Mouse (Mus musculus) lung, postnatal 14 days (tissue): ENCODE results near the gene Sec1.
A peak's percentile ranks its signal among the peaks of the same experiment; 100 is the strongest.

Experiments
- DNase-seq: peaks from one replicate; pipeline ENCODE4 v3.0.0; 2021

Gene Sec1

DNA sequence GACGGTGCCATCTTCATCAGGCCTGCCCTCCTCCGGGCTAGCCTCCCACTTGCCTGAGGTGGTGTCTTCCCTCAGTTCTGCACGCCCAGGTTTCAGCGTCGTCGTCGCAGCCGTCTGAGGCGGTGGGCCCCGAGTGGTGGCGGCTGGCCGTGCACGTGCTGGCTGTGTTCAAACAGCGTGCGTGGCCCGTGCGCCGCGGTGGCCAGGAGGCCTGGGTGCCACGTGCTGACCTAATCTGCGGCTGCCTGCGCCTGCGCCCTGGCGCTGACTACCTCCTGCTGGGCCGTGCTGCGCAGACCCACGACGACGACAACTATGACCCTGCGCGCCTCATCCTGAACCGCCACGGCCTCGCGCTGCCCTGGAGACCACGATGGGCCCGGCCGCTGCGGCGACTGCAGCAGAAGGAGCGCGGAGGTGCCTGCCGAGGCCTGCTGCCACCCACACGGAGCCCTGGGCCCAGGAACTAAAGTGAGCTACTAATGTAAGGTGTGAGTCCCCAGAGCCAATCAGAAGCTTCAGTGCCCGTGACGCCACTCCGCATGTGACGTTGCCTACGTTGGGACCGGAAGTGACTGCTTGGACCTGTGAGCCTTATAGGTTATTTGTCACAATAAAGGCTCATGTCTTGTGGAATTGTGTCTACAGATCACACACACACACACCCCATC, at the start of gene Sec1:
Gene Sec1 (minus strand): TSS at position 482 of the 671 bp plus-strand sequence.
- no peak for DNase-seq

DNA sequence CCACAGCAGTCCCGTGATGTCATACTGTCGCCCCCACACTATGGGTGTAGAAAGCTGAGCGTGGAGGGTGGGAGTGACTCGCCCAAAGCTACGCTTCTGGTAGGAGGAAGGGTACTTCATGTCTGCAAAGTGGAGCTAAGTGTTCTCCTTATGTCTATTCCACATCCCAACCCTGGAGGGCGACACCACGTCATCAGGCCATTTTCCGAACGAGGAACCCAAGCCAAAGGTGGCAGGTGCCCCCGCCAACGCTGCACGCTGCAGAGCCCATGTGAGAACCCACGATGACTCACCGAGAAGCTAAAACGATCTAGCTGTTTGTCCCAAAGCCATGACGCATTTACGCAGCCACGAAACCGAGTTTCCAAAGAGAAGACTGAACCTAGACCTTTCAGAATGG, 48.1 kb upstream of the Sec1 start:
- DNase-seq: no peak

DNA sequence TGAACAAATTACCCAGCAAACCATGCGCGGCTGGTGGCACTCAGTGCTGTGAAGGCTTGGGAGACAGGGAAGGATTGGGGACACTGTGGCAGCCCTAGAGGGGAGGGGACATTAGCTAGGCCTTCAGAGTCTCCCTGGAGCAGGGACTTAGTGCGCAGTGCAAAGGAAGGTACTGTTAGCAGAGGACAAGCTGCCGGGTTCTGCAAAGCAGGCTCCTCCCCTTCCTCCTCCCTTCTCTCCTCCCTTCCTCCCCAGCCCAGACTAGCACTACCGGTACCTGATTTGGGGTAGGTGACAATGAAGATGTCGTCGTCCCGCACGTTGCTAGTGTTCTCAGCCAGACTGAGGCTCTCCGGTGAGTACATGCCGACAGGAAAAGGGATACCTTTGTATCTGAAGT, 47.6 kb upstream of the Sec1 start:
- no peak for DNase-seq

DNA sequence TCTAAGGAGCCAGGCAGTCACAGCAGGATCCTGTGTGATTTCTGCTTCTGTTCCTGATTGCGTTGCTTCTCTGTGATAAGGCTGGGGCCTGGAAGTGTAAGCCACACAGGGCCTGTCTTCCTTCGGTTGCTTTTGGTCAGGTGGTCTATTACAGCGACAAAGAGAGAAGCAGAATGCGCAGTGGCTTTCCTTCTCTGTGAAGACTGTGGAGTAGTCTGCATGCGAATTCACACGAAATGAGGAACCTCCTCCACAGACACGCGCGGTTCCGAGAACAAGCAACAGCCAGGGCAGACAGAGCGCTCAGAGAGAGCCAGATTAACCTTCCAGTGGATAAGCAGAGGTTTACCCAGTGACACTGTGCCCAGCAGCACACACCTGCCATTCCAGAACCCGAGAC, 47.1 kb upstream of the Sec1 start:
- no peak for DNase-seq

DNA sequence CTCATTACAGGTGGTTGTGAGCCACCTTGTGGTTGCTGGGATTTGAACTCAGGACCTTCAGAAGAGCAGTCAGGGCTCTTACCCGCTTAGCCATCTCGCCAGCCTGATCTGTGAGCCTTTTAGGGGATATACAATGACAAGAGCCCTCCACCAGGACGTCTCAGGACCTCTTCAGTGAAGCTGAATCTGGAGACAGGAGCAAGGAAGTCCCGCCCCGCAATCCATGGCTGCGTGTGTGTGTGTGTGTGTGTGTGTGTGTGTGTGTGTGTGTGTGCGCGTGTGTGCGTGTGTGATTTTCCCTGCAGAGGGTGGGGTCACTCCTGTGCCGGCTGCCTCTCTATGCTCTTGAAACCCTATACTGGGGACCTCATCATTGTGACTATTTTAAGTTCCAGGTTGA, 45.6 kb upstream of the Sec1 start:
- no peak for DNase-seq

DNA sequence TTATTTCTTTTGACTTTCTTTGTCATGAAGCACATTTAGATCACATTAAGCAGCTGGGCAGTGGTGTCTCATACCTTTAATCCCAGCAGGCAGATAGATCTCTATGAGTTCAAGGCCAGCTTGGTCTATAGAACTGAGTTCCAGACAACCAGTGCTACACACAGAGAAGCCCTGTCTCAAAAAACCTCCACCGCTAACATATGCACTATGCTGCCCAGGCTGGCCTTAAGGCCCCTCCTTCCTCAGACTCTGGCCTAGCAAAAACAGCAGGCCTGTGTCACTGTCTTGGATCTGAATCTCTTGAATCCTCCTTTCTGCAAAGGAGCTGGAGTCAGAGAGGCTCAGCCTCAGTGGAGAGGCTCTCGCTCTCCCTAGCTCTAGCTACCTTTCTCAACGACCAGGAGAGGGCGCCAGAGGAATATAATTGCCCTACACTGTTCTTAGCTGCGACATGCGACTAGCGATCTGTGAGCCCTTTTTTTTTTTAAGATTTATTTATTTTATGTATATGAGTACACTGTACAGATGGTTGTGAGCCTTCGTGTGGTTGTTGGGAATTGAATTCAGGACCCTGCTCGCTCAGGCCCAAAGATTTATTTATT, 45.1 kb upstream of the Sec1 start:
- peak; percentile 92 for DNase-seq

DNA sequence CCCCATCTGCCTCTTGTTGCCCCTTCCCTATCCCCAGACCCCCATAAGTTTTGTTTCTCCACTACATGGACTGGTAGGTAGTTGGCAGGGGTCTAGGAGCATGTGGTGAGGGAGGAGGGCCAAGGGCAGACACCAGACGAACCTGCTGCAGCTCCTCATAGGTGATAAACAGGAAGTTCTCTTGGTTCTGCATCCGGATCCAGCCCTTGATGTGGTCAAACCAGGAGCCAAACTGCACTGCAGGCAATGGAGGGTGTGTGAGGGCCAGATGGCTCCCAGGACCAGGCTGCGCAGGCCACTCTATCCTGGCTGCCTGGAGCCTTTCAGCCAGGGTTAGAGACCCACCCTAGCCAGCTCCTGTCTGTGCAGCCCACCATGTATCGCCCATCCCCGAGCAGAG, 39.3 kb upstream of the Sec1 start:
- no peak for DNase-seq

DNA sequence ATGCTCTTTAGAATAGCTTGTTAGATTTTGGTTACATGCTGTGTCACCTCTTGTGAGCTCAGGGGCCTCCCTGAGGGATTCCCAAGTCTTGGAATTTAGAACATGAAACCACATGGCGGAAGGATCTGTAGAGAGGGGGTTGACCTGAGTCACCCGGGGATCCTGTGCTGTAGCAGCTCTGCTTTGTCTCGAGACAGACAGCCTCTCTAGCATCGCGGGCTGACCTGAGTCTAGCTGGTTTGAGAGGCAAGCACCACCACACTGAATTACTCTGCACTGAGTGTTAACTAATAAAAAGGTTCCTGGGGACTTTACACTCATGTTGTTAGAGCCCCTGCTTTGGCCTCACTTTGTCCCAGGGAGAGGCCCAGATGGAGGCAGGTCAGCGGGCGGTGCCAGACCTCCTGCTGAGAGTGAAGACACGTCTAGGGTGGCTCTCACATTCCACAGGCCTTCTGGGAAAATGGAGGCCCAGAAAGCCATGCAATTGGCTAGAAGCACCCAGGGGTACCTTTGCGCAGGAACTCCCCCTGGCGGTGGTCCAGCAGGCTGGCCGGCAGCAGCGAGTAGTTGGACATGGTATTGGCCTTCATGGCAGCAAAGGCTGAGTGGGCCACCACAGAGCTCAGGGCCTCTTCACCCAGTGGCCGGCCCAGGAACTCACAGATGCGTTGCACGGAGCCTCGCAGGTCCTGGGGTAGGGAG, 36.7 kb upstream of the Sec1 start:
- peak; percentile 63 for DNase-seq

DNA sequence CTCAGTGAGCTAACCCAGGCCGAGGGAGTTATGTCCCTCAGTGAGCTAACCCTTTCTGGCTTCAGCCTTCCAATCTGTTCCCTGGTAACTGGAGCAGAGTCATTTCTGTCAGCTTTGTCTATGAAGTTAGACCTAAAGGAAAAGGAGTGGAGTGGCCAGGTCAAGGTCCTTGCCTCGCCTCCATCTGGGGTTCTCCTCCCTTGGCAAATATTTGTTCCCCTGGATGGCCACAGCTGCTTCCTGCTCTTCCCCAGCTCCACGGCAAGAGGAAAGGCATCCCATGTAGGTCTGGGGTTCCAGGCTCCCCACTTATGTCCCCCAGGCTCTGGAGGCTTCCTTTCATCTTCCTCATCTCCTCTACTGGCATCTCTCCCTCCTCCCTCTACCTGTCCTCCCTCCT, 33.4 kb upstream of the Sec1 start:
- no peak for DNase-seq

DNA sequence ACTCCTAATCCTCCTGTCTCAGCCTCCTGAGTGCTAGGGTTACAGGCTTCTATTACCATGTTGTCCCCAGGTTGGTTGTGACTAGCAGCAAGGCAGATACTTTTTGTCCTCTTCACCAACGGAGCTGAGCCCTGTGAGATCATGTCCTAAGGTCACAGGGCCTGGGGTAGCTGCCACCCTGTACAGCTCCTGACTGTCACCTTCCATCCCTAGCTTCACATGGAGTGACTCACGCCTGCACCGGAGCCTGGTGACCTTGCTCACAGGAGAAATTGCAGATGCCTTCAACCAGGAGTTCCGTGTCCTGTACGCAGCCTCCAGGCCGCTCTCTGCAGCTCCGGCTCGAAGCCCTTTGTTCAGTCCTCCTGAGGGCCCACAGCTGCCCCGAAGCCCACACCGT, 32.2 kb upstream of the Sec1 start:
- DNase-seq: no peak

DNA sequence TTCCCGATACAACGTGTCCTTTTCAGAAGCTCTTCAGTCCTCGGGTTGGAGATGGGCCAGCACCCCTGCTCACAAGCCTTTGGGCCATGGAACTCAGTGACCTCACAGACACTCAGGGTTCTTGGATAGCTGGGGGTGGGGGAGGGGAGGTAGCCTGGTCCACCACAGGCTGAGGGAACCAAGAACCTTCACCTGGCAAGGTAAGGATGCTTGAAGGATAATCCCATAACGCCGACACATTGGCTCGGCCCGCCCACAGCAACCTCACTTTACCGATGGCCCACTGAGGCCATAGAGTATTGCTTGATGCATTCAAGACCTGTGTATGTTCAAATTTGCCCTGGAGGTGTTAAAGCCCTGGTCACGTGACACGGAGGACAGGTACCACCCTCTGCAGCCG, 31.5 kb upstream of the Sec1 start, which contains the start of gene Spaca4:
Gene Spaca4 (minus strand): TSS at position 101 of the 400 bp plus-strand sequence.
- DNase-seq: no peak

DNA sequence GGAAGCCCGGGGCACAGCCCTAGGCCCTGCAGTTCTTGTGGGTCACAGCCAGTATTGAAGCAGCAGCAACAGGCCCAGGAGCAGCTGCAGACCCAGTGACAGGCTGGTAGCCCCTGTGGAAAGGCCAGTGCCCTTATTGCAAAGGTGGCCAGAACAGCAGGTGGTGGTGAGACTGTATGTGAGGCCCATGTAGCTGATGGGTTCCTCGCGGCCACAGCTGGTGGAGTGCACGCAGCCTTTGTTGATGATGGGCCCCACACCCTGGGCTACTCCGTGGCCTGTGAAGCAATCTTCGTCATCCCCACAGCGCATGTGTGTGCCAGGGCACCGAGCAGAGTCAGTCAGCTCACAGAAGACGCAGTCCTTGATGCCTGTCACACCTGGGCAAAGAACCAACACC, 30.9 kb upstream of the Sec1 start:
- no peak for DNase-seq

DNA sequence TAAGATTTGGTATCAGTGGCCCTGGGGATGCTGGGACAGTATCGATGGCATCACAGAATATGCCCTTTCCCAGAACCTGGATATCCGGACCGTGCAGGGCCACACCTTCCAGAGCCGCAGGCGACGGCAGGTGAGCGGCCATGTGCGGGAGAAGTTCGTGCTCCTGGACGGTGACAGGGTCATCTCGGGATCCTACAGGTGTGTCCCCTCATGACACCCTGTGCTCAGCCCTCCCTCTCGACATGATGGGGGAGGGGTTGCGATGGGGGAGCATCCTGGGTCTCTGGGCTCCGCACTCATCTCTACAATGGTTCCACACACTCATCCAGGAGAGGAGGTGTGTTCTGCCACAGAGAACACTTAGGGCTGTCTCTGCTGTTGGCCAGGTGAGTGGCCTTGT, 29.6 kb upstream of the Sec1 start:
- DNase-seq: no peak

DNA sequence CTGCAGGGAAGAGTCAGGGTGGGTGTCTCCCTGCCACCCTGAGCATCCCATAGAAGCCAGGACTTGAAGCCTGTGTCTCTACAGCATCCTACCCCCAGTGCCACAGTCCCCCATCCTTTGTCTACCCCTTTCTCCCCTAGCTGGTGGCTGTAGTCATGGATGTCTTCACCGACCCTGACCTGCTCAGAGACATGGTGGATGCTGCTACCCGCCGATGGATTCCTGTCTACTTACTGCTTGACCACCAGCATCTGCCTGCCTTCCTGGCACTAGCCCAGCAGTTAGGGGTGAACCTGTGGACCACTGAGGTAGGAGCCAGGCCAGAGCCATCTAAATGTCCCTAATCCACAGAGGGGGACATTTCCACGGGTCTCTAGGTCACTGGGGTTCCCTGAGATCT, 29.1 kb upstream of the Sec1 start:
- DNase-seq: no peak

DNA sequence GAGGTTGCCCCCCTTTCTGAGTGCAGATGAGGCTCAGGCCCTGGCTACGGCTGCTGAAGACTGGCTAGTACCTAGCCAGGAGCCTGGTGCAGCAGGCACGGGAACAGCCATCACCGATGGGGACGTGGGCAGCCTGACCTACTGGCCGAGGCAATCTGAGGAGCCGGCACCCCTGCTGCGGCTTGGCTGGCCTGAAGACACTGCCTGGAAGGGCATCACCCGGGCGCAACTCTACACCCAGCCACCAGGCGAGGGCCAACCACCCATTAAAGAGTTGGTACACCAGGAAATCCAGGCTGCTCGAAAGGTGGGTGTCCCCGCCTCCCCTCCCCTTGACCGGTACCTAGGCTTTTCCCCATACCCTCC, 28.1 kb upstream of the Sec1 start:
- DNase-seq: no peak

DNA sequence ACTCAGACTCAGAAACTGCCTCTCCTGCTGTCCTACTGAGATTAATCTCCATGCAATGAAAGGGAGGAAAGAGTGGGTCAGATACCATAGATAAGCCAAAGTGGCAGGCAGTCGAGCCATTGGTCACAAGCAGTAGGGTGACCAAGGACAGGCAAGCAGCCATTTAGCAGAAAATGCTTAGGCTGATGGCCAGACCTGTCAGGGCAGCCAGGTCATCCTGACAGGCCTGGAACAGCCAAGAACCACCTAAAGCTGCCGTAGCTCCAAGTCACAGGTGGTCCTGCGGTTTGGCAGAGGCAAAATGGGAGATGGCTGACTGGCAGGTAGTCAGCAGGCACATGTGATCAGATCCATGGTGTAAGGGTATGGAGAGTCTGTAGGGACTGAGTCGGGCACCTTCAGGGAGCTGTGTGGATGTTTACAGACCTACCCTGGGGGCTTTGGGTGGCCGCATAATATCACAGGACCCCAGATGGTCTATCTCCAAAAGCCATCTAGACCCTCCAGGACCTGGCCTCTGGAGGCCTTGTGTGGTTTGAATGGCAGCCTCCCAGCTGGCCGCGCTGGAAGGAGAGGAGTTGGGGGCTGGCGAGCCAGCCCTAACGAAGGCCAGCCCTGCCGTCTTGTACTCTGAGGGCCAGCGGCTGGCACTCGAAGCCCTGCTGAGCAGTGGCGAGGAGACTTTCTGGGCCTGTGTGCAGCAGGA, 27.6 kb upstream of the Sec1 start:
- no peak for DNase-seq

DNA sequence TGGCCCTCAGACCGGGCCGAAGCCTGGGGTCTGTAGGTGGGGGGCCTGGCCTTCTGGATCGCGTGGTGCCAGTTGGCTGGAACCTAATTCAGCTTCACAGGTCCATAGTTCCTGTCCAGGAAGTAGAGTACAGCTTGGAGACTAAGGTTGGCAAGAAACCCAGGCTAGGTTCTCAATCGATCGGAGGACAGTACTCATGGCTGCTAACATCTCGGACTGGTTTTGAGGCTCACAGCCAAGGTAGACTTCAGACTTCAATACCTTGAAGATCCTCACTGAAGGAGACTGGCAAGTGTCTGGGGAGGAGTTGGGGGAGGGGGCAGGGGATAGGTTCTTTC, 27.0 kb upstream of the Sec1 start:
- no peak for DNase-seq

DNA sequence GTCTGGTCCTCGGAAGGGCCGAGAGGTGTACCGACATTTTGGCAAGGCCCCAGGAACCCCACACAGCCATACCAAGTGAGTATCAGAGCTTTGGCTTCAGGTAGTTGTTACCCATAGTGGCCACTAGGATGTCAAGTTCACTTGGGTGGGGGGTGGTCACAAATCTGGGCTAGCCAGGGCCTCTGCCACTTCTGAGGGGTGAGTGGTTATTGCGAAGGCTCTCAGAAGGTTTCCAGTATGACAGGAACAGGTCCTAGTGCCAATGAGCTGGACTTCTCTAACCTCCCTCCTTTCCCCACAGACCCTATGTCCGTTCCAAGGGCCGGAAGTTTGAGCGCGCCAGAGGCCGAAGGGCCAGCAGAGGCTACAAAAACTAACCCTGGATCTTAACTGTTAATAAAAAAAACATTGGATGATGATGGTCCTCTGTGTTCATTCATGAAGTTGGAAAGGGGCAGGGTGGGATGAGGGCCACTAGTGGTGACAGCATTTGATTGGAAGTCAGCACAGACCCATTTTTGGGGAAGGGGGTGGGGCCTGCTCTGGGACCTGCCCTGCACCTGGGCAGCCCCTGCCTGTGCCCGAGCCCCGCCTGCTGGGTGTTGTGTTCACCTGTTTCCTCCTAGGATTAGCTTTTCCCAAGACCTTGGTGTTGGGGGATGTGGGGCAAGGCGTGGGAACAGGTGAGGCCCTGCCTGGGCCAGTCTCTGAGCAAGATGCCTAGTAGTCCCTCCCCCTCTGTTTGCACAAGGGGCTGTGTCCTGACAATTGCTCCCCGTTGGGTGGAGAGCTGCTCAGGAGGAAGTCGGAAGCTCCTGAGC, 26.4 kb upstream of the Sec1 start, which contains the start of gene Fam83e:
Gene Fam83e (plus strand): TSS at position 800 of the 821 bp plus-strand sequence.
- no peak for DNase-seq

DNA sequence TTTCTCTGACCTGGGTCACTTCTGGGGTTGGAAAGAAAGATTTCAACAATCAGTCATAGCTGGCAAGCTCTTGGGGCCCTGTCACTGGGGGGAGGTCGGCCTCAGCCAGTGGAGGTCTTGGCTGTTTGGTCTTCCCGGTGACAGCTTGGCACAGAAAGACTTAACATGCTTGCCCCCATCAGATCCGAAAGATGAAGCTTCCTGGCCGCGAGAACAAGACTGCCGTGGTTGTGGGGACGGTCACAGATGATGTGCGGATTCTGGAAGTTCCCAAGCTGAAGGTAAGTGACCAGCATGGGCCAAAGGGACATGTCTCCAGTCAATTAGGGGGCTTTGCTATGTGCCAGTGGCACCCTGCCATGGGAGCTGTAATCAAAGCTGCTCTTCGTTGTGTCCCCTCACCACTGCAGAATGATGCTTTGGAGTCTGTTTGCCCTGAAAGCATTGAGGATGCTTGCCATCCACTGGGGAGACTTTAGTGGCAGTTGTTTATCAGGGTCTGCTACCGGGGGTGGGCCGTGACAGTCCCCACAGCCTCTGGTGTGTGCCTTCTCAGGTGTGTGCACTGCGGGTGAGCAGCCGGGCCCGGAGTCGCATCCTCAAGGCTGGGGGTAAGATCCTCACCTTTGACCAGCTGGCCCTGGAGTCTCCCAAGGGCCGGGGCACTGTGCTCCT, 25.7 kb upstream of the Sec1 start:
- DNase-seq: no peak

DNA sequence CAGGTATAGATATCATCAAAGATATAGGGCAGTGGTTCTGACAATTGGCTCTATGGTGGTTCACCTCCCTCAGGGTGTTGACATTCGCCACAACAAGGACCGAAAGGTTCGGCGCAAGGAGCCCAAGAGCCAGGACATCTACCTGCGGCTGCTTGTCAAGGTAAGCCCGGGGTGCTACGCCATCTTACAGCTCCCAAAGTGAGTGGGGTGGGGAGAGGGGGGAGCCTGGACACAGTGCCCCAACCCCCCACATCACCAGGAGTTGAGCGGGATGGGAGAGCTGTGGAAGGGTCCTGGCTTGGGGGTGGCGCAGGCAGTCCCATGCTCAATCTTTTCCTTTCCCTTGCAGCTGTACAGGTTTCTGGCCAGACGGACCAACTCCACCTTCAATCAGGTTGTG, 25.0 kb upstream of the Sec1 start:
- no peak for DNase-seq

DNA sequence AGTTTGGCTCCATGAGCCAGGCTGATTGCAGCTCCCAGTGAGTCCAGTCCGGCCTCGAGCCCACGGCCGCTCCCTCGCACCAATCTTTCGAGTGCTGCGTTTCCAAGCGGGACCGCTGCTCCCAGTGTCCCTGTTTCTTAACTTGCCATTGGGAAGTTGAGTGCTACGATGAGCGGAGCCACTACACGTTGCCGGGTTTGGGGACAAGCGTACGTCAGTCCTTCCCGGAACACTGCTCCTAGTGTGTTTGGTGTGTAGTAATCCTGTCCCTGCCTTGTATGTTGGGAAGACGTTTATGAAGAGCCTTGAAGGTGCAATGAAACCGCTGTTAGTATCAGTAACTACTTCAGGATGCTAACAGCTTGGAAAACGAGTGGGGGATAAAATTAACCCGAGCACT, 24.1 kb upstream of the Sec1 start:
- no peak for DNase-seq

DNA sequence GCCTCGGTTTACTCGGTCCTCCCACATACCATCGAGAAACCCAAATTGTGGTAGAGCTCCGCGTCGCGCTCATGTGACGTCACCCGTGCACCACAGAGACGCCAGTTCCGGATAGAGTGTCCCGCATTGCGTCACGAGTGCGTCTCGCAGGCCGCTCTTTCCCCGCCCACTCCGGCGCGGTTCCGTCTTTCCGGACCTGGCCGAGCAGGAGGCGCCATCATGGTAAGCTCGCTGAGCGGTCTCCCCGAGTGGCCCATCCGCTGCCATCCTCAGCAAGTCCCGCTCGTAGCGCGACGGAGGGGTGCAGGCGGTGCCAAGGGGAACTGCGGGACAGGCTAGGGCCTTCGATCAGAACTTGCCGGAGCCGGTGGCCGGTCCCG, 23.7 kb upstream of the Sec1 start, which contains the start of gene Sphk2:
Gene Sphk2 (minus strand): TSS at position 85 of the 380 bp plus-strand sequence.
- DNase-seq: peak; percentile 99
